Mouse (Mus musculus): Measurements from ENCODE around the gene S1pr1. TPM values are rescaled to one million over a fixed set of nuclear protein-coding genes. Genes with fewer than 3 reads are reported as not detected.

Gene S1pr1
- polyA plus RNA-seq, 1 experiment from 2014 or later, result 17.6 TPM

GRCm38 (mm10) chr3:115692857-115693256 lies 22.0 kb downstream of the S1pr1 start:
- Histone ChIP-seq H3K4me1 (ENCODE audit: control insufficient read depth, insufficient read depth, low read length) (no peaks in the 10 kb centered on the region), H3K4me3 (ENCODE audit: low read depth, low read length) (no peak overlapping the region), H3K9me3 (ENCODE audit: control insufficient read depth, low read depth, low read length) (no peaks in the 10 kb centered on the region), H3K36me3 (ENCODE audit: control insufficient read depth, insufficient read depth, low read length) (no peaks in the 10 kb centered on the region), H3K4me2 (replicated peaks; ENCODE audit: low read depth, low read length) (no peak overlapping the region), H3K27me3 (ENCODE audit: control insufficient read depth, insufficient read depth, low read length) (no peaks in the 10 kb centered on the region), H3K9ac (replicated peaks; ENCODE audit: low read depth, low read length) (no peak overlapping the region), H3K27ac (ENCODE audit: low read length) (no peak overlapping the region)
- ATAC-seq (ENCODE audit: insufficient number of reproducible peaks, insufficient read depth, low FRiP score, low read depth), result no peak
- WGBS, result 58% methylated on average over 4 of the region's 4 CpGs

- no peaks in the 10 kb centered on the region for H3K4me1 ChIP-seq (ENCODE audit: control insufficient read depth, insufficient read depth, low read length)
- H3K27ac ChIP-seq (ENCODE audit: low read length), result no peak overlapping the region
- no peak overlapping the region for H3K4me2 ChIP-seq (replicated peaks; ENCODE audit: low read depth, low read length)
- no peak for ATAC-seq (ENCODE audit: insufficient number of reproducible peaks, insufficient read depth, low FRiP score, low read depth)
- H3K9ac ChIP-seq (replicated peaks; ENCODE audit: low read depth, low read length), result no peak overlapping the region
- no peaks in the 10 kb centered on the region for H3K36me3 ChIP-seq (ENCODE audit: control insufficient read depth, insufficient read depth, low read length)
- 81% methylated on average over 5 of the region's 5 CpGs for WGBS
- H3K4me3 ChIP-seq (ENCODE audit: low read depth, low read length), result no peak overlapping the region
- H3K9me3 ChIP-seq (ENCODE audit: control insufficient read depth, low read depth, low read length), result no peaks in the 10 kb centered on the region
- H3K27me3 ChIP-seq (ENCODE audit: control insufficient read depth, insufficient read depth, low read length), result no peaks in the 10 kb centered on the region
These were observed 22.5 kb downstream of the S1pr1 start for GRCm38 (mm10) chr3:115692384-115692783.

DNA sequence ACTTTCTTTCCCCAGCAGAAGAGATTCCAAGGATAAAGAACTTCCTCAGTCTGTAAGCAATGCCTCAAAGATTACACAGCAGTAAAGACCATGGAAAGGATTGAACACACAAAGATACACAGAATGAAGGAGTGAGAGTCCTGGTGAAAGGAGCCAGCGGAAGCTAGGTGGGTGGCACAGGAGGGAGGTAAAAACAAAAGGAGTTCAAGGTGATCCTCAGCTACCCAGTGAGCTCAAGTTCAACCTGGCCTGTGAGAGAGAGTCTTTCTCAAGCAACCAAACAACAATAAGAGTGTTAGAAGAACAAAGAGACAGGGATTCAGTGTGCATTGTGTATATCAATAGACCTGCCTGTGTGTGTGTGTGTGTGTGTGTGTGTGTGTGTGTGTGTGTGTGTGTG lies 25.0 kb downstream of the S1pr1 start:
- H3K4me1 ChIP-seq (ENCODE audit: control insufficient read depth, insufficient read depth, low read length), result no peaks in the 10 kb centered on the region
- no peak overlapping the region for H3K27ac ChIP-seq (ENCODE audit: low read length)
- no peak overlapping the region for H3K4me3 ChIP-seq (ENCODE audit: low read depth, low read length)
- 65% methylated on average over 1 of the region's 1 CpGs for WGBS
- no peak for ATAC-seq (ENCODE audit: insufficient number of reproducible peaks, insufficient read depth, low FRiP score, low read depth)
- H3K9ac ChIP-seq (replicated peaks; ENCODE audit: low read depth, low read length), result no peak overlapping the region
- no peak overlapping the region for H3K4me2 ChIP-seq (replicated peaks; ENCODE audit: low read depth, low read length)
- H3K9me3 ChIP-seq (ENCODE audit: control insufficient read depth, low read depth, low read length), result no peaks in the 10 kb centered on the region
- H3K27me3 ChIP-seq (ENCODE audit: control insufficient read depth, insufficient read depth, low read length), result no peaks in the 10 kb centered on the region
- H3K36me3 ChIP-seq (ENCODE audit: control insufficient read depth, insufficient read depth, low read length), result no peaks in the 10 kb centered on the region

- no peak overlapping the region for H3K27ac ChIP-seq (ENCODE audit: low read length)
- WGBS, result 44% methylated on average over 8 of the region's 8 CpGs
These were observed 25.5 kb downstream of the S1pr1 start for GRCm38 (mm10) chr3:115689352-115689751.

DNA sequence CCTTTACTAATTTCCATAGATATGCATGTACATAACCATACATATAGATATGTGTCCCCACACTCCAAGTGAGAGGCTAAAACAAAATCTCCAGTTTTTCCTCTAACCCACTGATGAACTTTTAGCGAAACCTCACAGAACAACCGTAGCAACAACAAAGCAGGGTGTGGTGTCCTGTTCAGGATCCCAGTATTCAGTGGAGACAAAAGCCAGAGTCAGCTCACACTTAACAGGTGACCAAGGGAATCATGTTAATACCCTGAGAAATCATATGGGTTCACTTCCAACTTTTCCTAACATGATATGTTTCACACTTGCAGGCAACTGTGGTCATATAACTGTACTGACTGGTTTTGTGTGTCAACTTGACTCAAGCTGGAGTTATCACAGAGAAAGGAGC lies 27.1 kb downstream of the S1pr1 start:
- H3K9me3 ChIP-seq (ENCODE audit: control insufficient read depth, low read depth, low read length), result no peaks in the 10 kb centered on the region
- no peak overlapping the region for H3K27ac ChIP-seq (ENCODE audit: low read length)
- H3K4me1 ChIP-seq (ENCODE audit: control insufficient read depth, insufficient read depth, low read length), result no peaks in the 10 kb centered on the region
- H3K27me3 ChIP-seq (ENCODE audit: control insufficient read depth, insufficient read depth, low read length), result no peaks in the 10 kb centered on the region
- 81% methylated on average over 2 of the region's 2 CpGs for WGBS
- H3K9ac ChIP-seq (replicated peaks; ENCODE audit: low read depth, low read length), result no peak overlapping the region
- no peak overlapping the region for H3K4me3 ChIP-seq (ENCODE audit: low read depth, low read length)
- H3K4me2 ChIP-seq (replicated peaks; ENCODE audit: low read depth, low read length), result no peak overlapping the region
- H3K36me3 ChIP-seq (ENCODE audit: control insufficient read depth, insufficient read depth, low read length), result no peaks in the 10 kb centered on the region
- no peak for ATAC-seq (ENCODE audit: insufficient number of reproducible peaks, insufficient read depth, low FRiP score, low read depth)

More at GRCm38 (mm10) chr3:115689352-115689751, 25.5 kb downstream of the S1pr1 start:
- Histone ChIP-seq H3K4me1 (ENCODE audit: control insufficient read depth, insufficient read depth, low read length) (no peaks in the 10 kb centered on the region), H3K4me2 (replicated peaks; ENCODE audit: low read depth, low read length) (no peak overlapping the region), H3K9me3 (ENCODE audit: control insufficient read depth, low read depth, low read length) (no peaks in the 10 kb centered on the region), H3K27me3 (ENCODE audit: control insufficient read depth, insufficient read depth, low read length) (no peaks in the 10 kb centered on the region), H3K9ac (replicated peaks; ENCODE audit: low read depth, low read length) (no peak overlapping the region), H3K36me3 (ENCODE audit: control insufficient read depth, insufficient read depth, low read length) (no peaks in the 10 kb centered on the region), H3K4me3 (ENCODE audit: low read depth, low read length) (no peak overlapping the region)
- ATAC-seq (ENCODE audit: insufficient number of reproducible peaks, insufficient read depth, low FRiP score, low read depth), result no peak

GRCm38 (mm10) chr3:115682328-115683088 lies 32.4 kb downstream of the S1pr1 start:
- H3K4me2 ChIP-seq (replicated peaks; ENCODE audit: low read depth, low read length), result no peak overlapping the region
- ATAC-seq (ENCODE audit: insufficient number of reproducible peaks, insufficient read depth, low FRiP score, low read depth), result no peak
- no peak overlapping the region for H3K27ac ChIP-seq (ENCODE audit: low read length)

GRCm38 (mm10) chr3:115681184-115681583 lies 33.7 kb downstream of the S1pr1 start:
- WGBS, result 73% methylated on average over 1 of the region's 1 CpGs

More at GRCm38 (mm10) chr3:115682328-115683088, 32.4 kb downstream of the S1pr1 start:
- H3K9ac ChIP-seq (replicated peaks; ENCODE audit: low read depth, low read length), result no peak overlapping the region
- H3K4me1 ChIP-seq (ENCODE audit: control insufficient read depth, insufficient read depth, low read length), result no peaks in the 10 kb centered on the region
- H3K9me3 ChIP-seq (ENCODE audit: control insufficient read depth, low read depth, low read length), result no peaks in the 10 kb centered on the region
- WGBS, result 65% methylated on average over 14 of the region's 14 CpGs
- H3K36me3 ChIP-seq (ENCODE audit: control insufficient read depth, insufficient read depth, low read length), result no peaks in the 10 kb centered on the region
- H3K27me3 ChIP-seq (ENCODE audit: control insufficient read depth, insufficient read depth, low read length), result no peaks in the 10 kb centered on the region
- no peak overlapping the region for H3K4me3 ChIP-seq (ENCODE audit: low read depth, low read length)

GRCm38 (mm10) chr3:115679022-115679421 lies 35.9 kb downstream of the S1pr1 start:
- Histone ChIP-seq H3K27me3 (ENCODE audit: control insufficient read depth, insufficient read depth, low read length) (no peaks in the 10 kb centered on the region), H3K4me1 (ENCODE audit: control insufficient read depth, insufficient read depth, low read length) (0 out of 2 replicates have a peak, but pooled peaks cover under 1% of the 10 kb centered on the region), H3K4me3 (ENCODE audit: low read depth, low read length) (no peak overlapping the region), H3K9ac (replicated peaks; ENCODE audit: low read depth, low read length) (no peak overlapping the region), H3K4me2 (replicated peaks; ENCODE audit: low read depth, low read length) (no peak overlapping the region), H3K9me3 (ENCODE audit: control insufficient read depth, low read depth, low read length) (no peaks in the 10 kb centered on the region), H3K27ac (ENCODE audit: low read length) (no peak overlapping the region), H3K36me3 (ENCODE audit: control insufficient read depth, insufficient read depth, low read length) (no peaks in the 10 kb centered on the region)
- WGBS, result 82% methylated on average over 7 of the region's 7 CpGs
- ATAC-seq (ENCODE audit: insufficient number of reproducible peaks, insufficient read depth, low FRiP score, low read depth), result no peak

More at GRCm38 (mm10) chr3:115681184-115681583, 33.7 kb downstream of the S1pr1 start:
- ATAC-seq (ENCODE audit: insufficient number of reproducible peaks, insufficient read depth, low FRiP score, low read depth), result no peak
- Histone ChIP-seq H3K36me3 (ENCODE audit: control insufficient read depth, insufficient read depth, low read length) (no peaks in the 10 kb centered on the region), H3K4me3 (ENCODE audit: low read depth, low read length) (no peak overlapping the region), H3K27ac (ENCODE audit: low read length) (no peak overlapping the region), H3K9me3 (ENCODE audit: control insufficient read depth, low read depth, low read length) (no peaks in the 10 kb centered on the region), H3K4me1 (ENCODE audit: control insufficient read depth, insufficient read depth, low read length) (no peaks in the 10 kb centered on the region), H3K9ac (replicated peaks; ENCODE audit: low read depth, low read length) (no peak overlapping the region), H3K4me2 (replicated peaks; ENCODE audit: low read depth, low read length) (no peak overlapping the region), H3K27me3 (ENCODE audit: control insufficient read depth, insufficient read depth, low read length) (no peaks in the 10 kb centered on the region)
